18 mouse cellular contexts compared by ENCODE assay signal in the genomic region with DNA sequence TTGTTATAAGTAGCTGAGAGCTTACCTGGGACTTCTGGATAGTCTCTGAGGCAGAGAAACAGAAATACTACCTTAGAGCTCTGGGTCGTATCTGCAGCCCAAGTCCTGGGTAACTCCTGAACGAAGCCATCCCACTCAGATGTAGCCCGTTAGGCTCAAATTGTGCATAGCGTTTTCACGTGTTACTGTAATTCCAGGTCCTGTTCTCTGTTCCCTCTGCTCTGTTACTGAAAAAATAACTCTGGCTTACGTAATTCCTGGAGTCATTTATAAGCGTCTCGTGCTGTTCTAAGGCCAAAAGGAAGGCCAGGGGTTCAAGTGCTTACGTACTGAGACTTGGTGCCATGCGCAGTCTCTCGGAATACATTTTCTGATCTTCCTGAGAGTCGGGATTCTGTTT. TPM values are rescaled to one million over a fixed set of nuclear protein-coding genes. Genes with fewer than 3 reads are reported as not detected.
"Had no signal": no experiment of that assay in that cellular context is flagged by ENCODE, and none has a peak within 500 bp of the region (broad histone marks: within the 10 kb centered on the region; RNA-seq: fewer than 3 reads in every experiment).

No protein-coding gene starts in this region.

- H3K4me2 ChIP-seq: lung, embryonic 15.5 days; midbrain, embryonic 11.5 days; midbrain, embryonic 13.5 days; midbrain, embryonic 15.5 days; neural tube, embryonic 12.5 days; stomach, embryonic 15.5 days had no signal

- H3K9ac ChIP-seq: lung, embryonic 15.5 days; midbrain, embryonic 13.5 days; midbrain, embryonic 15.5 days; neural tube, embryonic 12.5 days; stomach, embryonic 15.5 days had no signal

- H3K9me3 ChIP-seq: lung, embryonic 15.5 days; megakaryocyte, embryonic 14.5 days; midbrain, embryonic 13.5 days; midbrain, embryonic 15.5 days; neural tube, embryonic 12.5 days; stomach, embryonic 15.5 days had no signal

- H3K27me3 ChIP-seq: lung, embryonic 15.5 days; megakaryocyte, embryonic 14.5 days; midbrain, embryonic 13.5 days; midbrain, embryonic 15.5 days; neural tube, embryonic 12.5 days; stomach, embryonic 15.5 days had no signal

- H3K27ac ChIP-seq: macrophage; midbrain, embryonic 13.5 days; midbrain, embryonic 15.5 days; neural tube, embryonic 12.5 days; stomach, postnatal 0 days had no signal

- H3K4me1 ChIP-seq: midbrain, embryonic 13.5 days; midbrain, embryonic 15.5 days; neural tube, embryonic 12.5 days had no signal

- DNase-seq: lung, adult 2 months; lung, postnatal 14 days; lung, postnatal 36 days; right cerebral cortex, postnatal 14 days; thymus, adult 2 months; thymus, postnatal 25 days; thymus, postnatal 4 days had no signal

- ATAC-seq: midbrain, embryonic 13.5 days; midbrain, embryonic 15.5 days had no signal

- H3K4me3 ChIP-seq: lung, embryonic 15.5 days; megakaryocyte, embryonic 14.5 days; midbrain, embryonic 13.5 days; midbrain, embryonic 15.5 days; neural tube, embryonic 12.5 days; stomach, embryonic 15.5 days had no signal

- H3K36me3 ChIP-seq: lung, embryonic 15.5 days; midbrain, embryonic 13.5 days; midbrain, embryonic 15.5 days; neural tube, embryonic 12.5 days; stomach, embryonic 15.5 days had no signal

RNA-seq across cellular contexts. Expression of gene Ccdc146, which starts 43.6 kb away (rescaled TPM):
- total RNA-seq: monocyte, adult 5-6 weeks had no signal
- polyA plus RNA-seq: macrophage; midbrain, embryonic 11.5 days; spleen, adult 2 months; thymus, adult 2 months had no signal
